Mouse (Mus musculus) CH12.LX (cell line): ENCODE measurements at regions not wholly inside any gene's neighbourhood (a gene's known extent, or its start where the extent isn't known, plus 50 kb on each side); places are given as distances from the start of the nearest gene placed in this dataset.

Source experiments
- DNase-seq: peaks from one replicate; pipeline ENCODE4 v3.0.0-alpha.2; 2013; ENCODE audit errors: extremely low read depth
- H3K27ac ChIP-seq: 2 replicates; pipeline ENCODE4 v1.5.1; 2012; ENCODE audit warnings: low read depth, mild to moderate bottlenecking, control low read depth, moderate library complexity; ENCODE audit not compliant: insufficient read depth
- H3K27me3 ChIP-seq: replicated peaks from 2 replicates; pipeline ENCODE3; 2012; ENCODE audit warnings: inconsistent platforms
- H3K36me3 ChIP-seq, 2 experiments: replicated peaks in 1 of 2; 2 replicates each; pipeline versions ENCODE3 to v1.6.1; 2012; ENCODE audit warnings: inconsistent platforms in 1 of 2, low read length in 1 of 2, mild to moderate bottlenecking in 1 of 2, mixed read lengths in 1 of 2, moderate library complexity in 1 of 2; ENCODE audit not compliant: control insufficient read depth in 1 of 2, insufficient read depth in 1 of 2
- H3K4me1 ChIP-seq, 2 experiments: 2 replicates each; pipeline ENCODE4 v1.6.1; 2012; ENCODE audit warnings: inconsistent platforms in 1 of 2, moderate library complexity in 1 of 2; ENCODE audit not compliant: insufficient read depth in 2 of 2, control insufficient read depth in 1 of 2
- H3K4me2 ChIP-seq: 2 replicates; pipeline ENCODE4 v1.6.1; 2012; ENCODE audit warnings: low read depth, mild to moderate bottlenecking, control low read depth; ENCODE audit not compliant: poor library complexity, insufficient read depth, severe bottlenecking
- H3K4me3 ChIP-seq, 3 experiments: fragments of 150-350 bp in 1 of 3; sonication (generic) in 1 of 3; replicated peaks in 1 of 3; 2 replicates each; pipeline versions ENCODE3 to v1.5.1; 2011 to 2012; ENCODE audit warnings: low read depth in 2 of 3, low read length in 2 of 3, mild to moderate bottlenecking in 2 of 3, moderate library complexity in 2 of 3, control low read depth in 1 of 3, improper control_type of control experiment in 1 of 3, inconsistent platforms in 1 of 3, mixed read lengths in 1 of 3; ENCODE audit not compliant: poor library complexity in 1 of 3
- H3K79me2 ChIP-seq: replicated peaks from 2 replicates; pipeline ENCODE4 v1.6.1; 2012; ENCODE audit warnings: mild to moderate bottlenecking, moderate library complexity; ENCODE audit not compliant: control insufficient read depth, poor library complexity, insufficient read depth, severe bottlenecking; ENCODE audit errors: extremely low read depth
- H3K9ac ChIP-seq: 2 replicates; pipeline ENCODE4 v1.6.1; 2012; ENCODE audit warnings: low read depth, mild to moderate bottlenecking, control low read depth, moderate library complexity; ENCODE audit not compliant: insufficient read depth
- H3K9me3 ChIP-seq: replicated peaks from 2 replicates; pipeline ENCODE3; 2012; ENCODE audit warnings: low read length, inconsistent platforms, mixed read lengths
- CHD1 ChIP-seq: IDR thresholded peaks from 2 replicates; pipeline ENCODE4 v1.6.1; 2012; ENCODE audit warnings: low read depth, low read length, improper control_type of control experiment, inconsistent platforms
- CHD2 ChIP-seq: IDR thresholded peaks from 2 replicates; pipeline ENCODE4 v1.6.1; 2011; ENCODE audit warnings: low read length, improper control_type of control experiment
- CTCF ChIP-seq, 2 experiments: IDR thresholded peaks in 1 of 2; conservative IDR thresholded peaks in 1 of 2; 2 replicates each; pipeline ENCODE4 v1.5.1; 2011 to 2012; ENCODE audit warnings: low read depth in 2 of 2, low read length in 2 of 2, improper control_type of control experiment in 1 of 2, inconsistent platforms in 1 of 2, mild to moderate bottlenecking in 1 of 2, moderate library complexity in 1 of 2
- E2F4 ChIP-seq: IDR thresholded peaks from 2 replicates; pipeline ENCODE4 v1.6.1; 2011; ENCODE audit warnings: low read depth, low read length, improper control_type of control experiment; ENCODE audit not compliant: insufficient replicate concordance
- EP300 ChIP-seq: IDR thresholded peaks from 2 replicates; pipeline ENCODE4 v1.6.1; 2011; ENCODE audit warnings: low read length, improper control_type of control experiment
- GABPA ChIP-seq: IDR thresholded peaks from 2 replicates; pipeline ENCODE4 v1.6.1; 2012; ENCODE audit warnings: low read depth, low read length, improper control_type of control experiment, inconsistent platforms; ENCODE audit not compliant: insufficient replicate concordance
- JUN ChIP-seq: IDR thresholded peaks from 2 replicates; pipeline ENCODE4 v1.6.1; 2011; ENCODE audit warnings: low read depth, mild to moderate bottlenecking, low read length, improper control_type of control experiment, moderate library complexity; ENCODE audit not compliant: insufficient read depth
- MEF2A ChIP-seq: IDR thresholded peaks from 2 replicates; pipeline ENCODE4 v1.6.1; 2014; ENCODE audit warnings: low read depth, mild to moderate bottlenecking, inconsistent platforms, low read length, improper control_type of control experiment, borderline replicate concordance
- MXI1 ChIP-seq: IDR thresholded peaks from 2 replicates; pipeline ENCODE4 v1.6.1; 2011; ENCODE audit warnings: mild to moderate bottlenecking, low read depth, low read length, improper control_type of control experiment
- MYC ChIP-seq: IDR thresholded peaks from 2 replicates; pipeline ENCODE4 v1.6.1; 2011; ENCODE audit warnings: low read depth, mild to moderate bottlenecking, improper control_type of control experiment, low read length
- NELFE ChIP-seq: IDR thresholded peaks from 2 replicates; pipeline ENCODE4 v1.6.1; 2011; ENCODE audit warnings: low read depth, low read length, improper control_type of control experiment
- NRF1 ChIP-seq: IDR thresholded peaks from 2 replicates; pipeline ENCODE4 v1.6.1; 2014; ENCODE audit warnings: low read depth, mild to moderate bottlenecking, inconsistent platforms, low read length, improper control_type of control experiment, moderate library complexity
- SIN3A ChIP-seq: IDR thresholded peaks from 2 replicates; pipeline ENCODE4 v1.6.1; 2012; ENCODE audit warnings: low read length, improper control_type of control experiment, inconsistent platforms
- ZC3H11A ChIP-seq: IDR thresholded peaks from 2 replicates; pipeline ENCODE4 v1.6.1; 2012; ENCODE audit warnings: low read depth, mild to moderate bottlenecking, inconsistent platforms, low read length, improper control_type of control experiment
- ZMIZ1 ChIP-seq: IDR thresholded peaks from 2 replicates; pipeline ENCODE4 v1.6.1; 2012; ENCODE audit warnings: low read depth, mild to moderate bottlenecking, inconsistent platforms, low read length, improper control_type of control experiment
- dilution Hi-C: fragments of 300-500 bp; cut with MboI; formaldehyde crosslinking; loops from 2 replicates; pipeline ENCODE4 v1.14.3; 2020; ENCODE audit warnings: low sequenced_read_pairs; ENCODE audit not compliant: extremely low pct_unique_long_range_greater_than_20kb, extremely low pct_ligation_motif_present
- in situ Hi-C: fragments of 300-500 bp; cut with MboI; formaldehyde crosslinking; loops from 3 replicates; pipeline ENCODE4 v1.14.3; 2019; ENCODE audit warnings: low sequenced_read_pairs, low pct_ligation_motif_present, low pct_unique_long_range_greater_than_20kb, mixed read lengths

GRCm38 (mm10) chr6:135653002-135653401 lies 290.7 kb downstream of the Emp1 start:
- in situ Hi-C loops (no loop called here), dilution Hi-C loops (no loop called here)
- Histone ChIP-seq H3K4me3 (no peak overlapping the region), H3K27ac (no peak overlapping the region), H3K9me3 (peaks cover 54% of the 10 kb centered on the region), H3K79me2 (no peaks in the 10 kb centered on the region), H3K4me2 (no peak overlapping the region), H3K36me3 (no peaks in the 10 kb centered on the region), H3K27me3 (no peaks in the 10 kb centered on the region), H3K4me1 (no peaks in the 10 kb centered on the region), H3K9ac (no peak overlapping the region)
- DNase-seq: no peak
- TF ChIP-seq MEF2A (no peak), NELFE (no peak), MXI1 (no peak), ZC3H11A (no peak), CTCF (conservative IDR thresholded peaks at IDR 0.05 in 1 of 2, IDR thresholded peaks at IDR 0.05 in 1 of 2; ENCODE audit: low read depth in 2 of 2, low read length in 2 of 2) (no peak), GABPA (no peak), SIN3A (no peak)

GRCm38 (mm10) chr6:135662386-135662785 lies 300.0 kb downstream of the Emp1 start:
- Histone ChIP-seq H3K27ac (no peak overlapping the region), H3K4me3 (no peak overlapping the region), H3K27me3 (no peaks in the 10 kb centered on the region), H3K36me3 (no peaks in the 10 kb centered on the region), H3K4me2 (no peak overlapping the region), H3K79me2 (no peaks in the 10 kb centered on the region), H3K9me3 (peaks cover 56% of the 10 kb centered on the region), H3K4me1 (no peaks in the 10 kb centered on the region), H3K9ac (no peak overlapping the region)
- no peak for TF ChIP-seq MYC
- no peak for TF ChIP-seq ZMIZ1
- no peak for TF ChIP-seq NRF1
- TF ChIP-seq JUN: no peak
- no peak for TF ChIP-seq GABPA
- TF ChIP-seq E2F4: no peak
- TF ChIP-seq ZC3H11A: no peak
- TF ChIP-seq EP300: no peak
- no peak for TF ChIP-seq CHD2
- no peak for TF ChIP-seq CHD1
- in situ Hi-C loops (no loop called here), dilution Hi-C loops (no loop called here)
- no peak for DNase-seq
